Mouse (Mus musculus): ENCODE data around the gene Pramef8. TPM values are rescaled to one million over a fixed set of nuclear protein-coding genes. Genes with fewer than 3 reads are reported as not detected.
A peak's percentile ranks its signal among the peaks of the same experiment; 100 is the strongest.

Pramef8 gene
- total RNA-seq, 1 experiment: 36.8 TPM

- TF ChIP-seq CHD2 (IDR thresholded peaks at IDR 0.05; ENCODE audit: low read depth, low read length): no peak
- no peak for TF ChIP-seq HCFC1 (IDR thresholded peaks at IDR 0.05; ENCODE audit: borderline replicate concordance, insufficient read depth, low read length)
- TF ChIP-seq MAFK (IDR thresholded peaks at IDR 0.05; ENCODE audit: insufficient read depth, low read depth, low read length): no peak
- TF ChIP-seq ZNF384 (IDR thresholded peaks at IDR 0.05; ENCODE audit: low read depth, low read length): peak; percentile 98
- 0 out of 2 replicates have a peak, but pooled peaks have one; percentile 17 for TF ChIP-seq ZC3H11A (IDR thresholded peaks at IDR 0.05; ENCODE audit: borderline replicate concordance, low read depth, low read length)
- Histone ChIP-seq H3K27ac (ENCODE audit: insufficient read depth, low read depth, low read length, poor library complexity, severe bottlenecking) (no peak overlapping the region), H3K9me3 (ENCODE audit: control insufficient read depth, insufficient read depth, low read depth, low read length) (no peaks in the 10 kb centered on the region), H3K4me3 (ENCODE audit: insufficient read depth in 1 of 2, low read depth in 1 of 2, low read length in 2 of 2, poor library complexity in 1 of 2, severe bottlenecking in 1 of 2) (no peak overlapping the region), H3K9ac (ENCODE audit: insufficient read depth, low read depth, low read length, poor library complexity, severe bottlenecking) (no peak overlapping the region), H3K36me3 (ENCODE audit: control insufficient read depth, insufficient read depth, low read length, poor library complexity, severe bottlenecking) (no peaks in the 10 kb centered on the region), H3K4me1 (ENCODE audit: control insufficient read depth in 2 of 2, insufficient read depth in 2 of 2, low read length in 2 of 2, poor library complexity in 1 of 2) (peaks cover 0 to 4% of the 10 kb centered on the region in 2 experiments; a peak in 1 of 4 replicates)
- in situ Hi-C loops (cut with MboI; ENCODE audit: low sequenced_read_pairs in 2 of 2, unreplicated experiment in 2 of 2): loop anchor here in 1 of 2 experiments (25.0 kb wide), 1 partner anchor 343 kb away; no protein-coding TSS in a partner anchor
- DNase-seq (ENCODE audit: low read depth, low spot score): no peak
These were observed 31.6 kb upstream of the Pramef8 start for GRCm38 (mm10) chr4:143380716-143381004.

GRCm38 (mm10) chr4:143382163-143382562 is 30.1 kb upstream of the Pramef8 start:
- H3K4me3 ChIP-seq (ENCODE audit: insufficient read depth in 1 of 2, low read depth in 1 of 2, low read length in 2 of 2, poor library complexity in 1 of 2, severe bottlenecking in 1 of 2): no peak overlapping the region
- H3K36me3 ChIP-seq (ENCODE audit: control insufficient read depth, insufficient read depth, low read length, poor library complexity, severe bottlenecking): no peaks in the 10 kb centered on the region
- TF ChIP-seq CHD2 (IDR thresholded peaks at IDR 0.05; ENCODE audit: low read depth, low read length) (no peak), ZNF384 (IDR thresholded peaks at IDR 0.05; ENCODE audit: low read depth, low read length) (no peak), ZC3H11A (IDR thresholded peaks at IDR 0.05; ENCODE audit: borderline replicate concordance, low read depth, low read length) (no peak), HCFC1 (IDR thresholded peaks at IDR 0.05; ENCODE audit: borderline replicate concordance, insufficient read depth, low read length) (no peak), MAFK (IDR thresholded peaks at IDR 0.05; ENCODE audit: insufficient read depth, low read depth, low read length) (no peak)
- H3K9me3 ChIP-seq (ENCODE audit: control insufficient read depth, insufficient read depth, low read depth, low read length): no peaks in the 10 kb centered on the region
- H3K4me1 ChIP-seq (ENCODE audit: control insufficient read depth in 2 of 2, insufficient read depth in 2 of 2, low read length in 2 of 2, poor library complexity in 1 of 2): peaks cover 0 to 4% of the 10 kb centered on the region in 2 experiments; a peak in 1 of 4 replicates
- no peak for DNase-seq (ENCODE audit: low read depth, low spot score)
- in situ Hi-C loops (cut with MboI; ENCODE audit: low sequenced_read_pairs in 2 of 2, unreplicated experiment in 2 of 2): loop anchor here in 1 of 2 experiments (25.0 kb wide), 1 partner anchor 345 kb away; no protein-coding TSS in a partner anchor
- no peak overlapping the region for H3K9ac ChIP-seq (ENCODE audit: insufficient read depth, low read depth, low read length, poor library complexity, severe bottlenecking)
- no peak overlapping the region for H3K27ac ChIP-seq (ENCODE audit: insufficient read depth, low read depth, low read length, poor library complexity, severe bottlenecking)

- Histone ChIP-seq H3K9me3 (ENCODE audit: control insufficient read depth, insufficient read depth, low read depth, low read length) (no peaks in the 10 kb centered on the region), H3K36me3 (ENCODE audit: control insufficient read depth, insufficient read depth, low read length, poor library complexity, severe bottlenecking) (no peaks in the 10 kb centered on the region), H3K4me3 (ENCODE audit: insufficient read depth in 1 of 2, low read depth in 1 of 2, low read length in 2 of 2, poor library complexity in 1 of 2, severe bottlenecking in 1 of 2) (no peak overlapping the region), H3K27ac (ENCODE audit: insufficient read depth, low read depth, low read length, poor library complexity, severe bottlenecking) (no peak overlapping the region), H3K4me1 (ENCODE audit: control insufficient read depth in 2 of 2, insufficient read depth in 2 of 2, low read length in 2 of 2, poor library complexity in 1 of 2) (peaks cover 0 to 4% of the 10 kb centered on the region in 2 experiments; a peak in 1 of 4 replicates), H3K9ac (ENCODE audit: insufficient read depth, low read depth, low read length, poor library complexity, severe bottlenecking) (no peak overlapping the region)
- in situ Hi-C loops (cut with MboI; ENCODE audit: low sequenced_read_pairs in 2 of 2, unreplicated experiment in 2 of 2): loop anchor here in 1 of 2 experiments (25.0 kb wide), 1 partner anchor 346 kb away; no protein-coding TSS in a partner anchor
- no peak for TF ChIP-seq MAFK (IDR thresholded peaks at IDR 0.05; ENCODE audit: insufficient read depth, low read depth, low read length)
- no peak for TF ChIP-seq ZC3H11A (IDR thresholded peaks at IDR 0.05; ENCODE audit: borderline replicate concordance, low read depth, low read length)
- TF ChIP-seq CHD2 (IDR thresholded peaks at IDR 0.05; ENCODE audit: low read depth, low read length): no peak
- TF ChIP-seq HCFC1 (IDR thresholded peaks at IDR 0.05; ENCODE audit: borderline replicate concordance, insufficient read depth, low read length): no peak
- TF ChIP-seq ZNF384 (IDR thresholded peaks at IDR 0.05; ENCODE audit: low read depth, low read length): no peak
- DNase-seq (ENCODE audit: low read depth, low spot score): no peak
These were observed 28.6 kb upstream of the Pramef8 start for GRCm38 (mm10) chr4:143383646-143384045.

- TF ChIP-seq HCFC1 (IDR thresholded peaks at IDR 0.05; ENCODE audit: borderline replicate concordance, insufficient read depth, low read length) (no peak), ZC3H11A (IDR thresholded peaks at IDR 0.05; ENCODE audit: borderline replicate concordance, low read depth, low read length) (no peak), MAFK (IDR thresholded peaks at IDR 0.05; ENCODE audit: insufficient read depth, low read depth, low read length) (no peak), CHD2 (IDR thresholded peaks at IDR 0.05; ENCODE audit: low read depth, low read length) (no peak), ZNF384 (IDR thresholded peaks at IDR 0.05; ENCODE audit: low read depth, low read length) (no peak)
- Histone ChIP-seq H3K4me1 (ENCODE audit: control insufficient read depth in 2 of 2, insufficient read depth in 2 of 2, low read length in 2 of 2, poor library complexity in 1 of 2) (no peaks in the 10 kb centered on the region), H3K9me3 (ENCODE audit: control insufficient read depth, insufficient read depth, low read depth, low read length) (no peaks in the 10 kb centered on the region), H3K36me3 (ENCODE audit: control insufficient read depth, insufficient read depth, low read length, poor library complexity, severe bottlenecking) (no peaks in the 10 kb centered on the region), H3K9ac (ENCODE audit: insufficient read depth, low read depth, low read length, poor library complexity, severe bottlenecking) (peak overlapping the region; percentile 54), H3K4me3 (ENCODE audit: insufficient read depth in 1 of 2, low read depth in 1 of 2, low read length in 2 of 2, poor library complexity in 1 of 2, severe bottlenecking in 1 of 2) (peak overlapping the region in 1 of 2 experiments; percentile 56; a peak in 2 of 4 replicates), H3K27ac (ENCODE audit: insufficient read depth, low read depth, low read length, poor library complexity, severe bottlenecking) (no peak overlapping the region)
- in situ Hi-C loops (cut with MboI; ENCODE audit: low sequenced_read_pairs in 2 of 2, unreplicated experiment in 2 of 2): loop anchor here in 1 of 2 experiments (25.0 kb wide), 1 partner anchor 352 kb away; no protein-coding TSS in a partner anchor
- no peak for DNase-seq (ENCODE audit: low read depth, low spot score)
These were observed 23.1 kb upstream of the Pramef8 start for GRCm38 (mm10) chr4:143388955-143389702.

Measured in ES-E14 (cell line).